Mouse (Mus musculus) limb, embryonic 14.5 days (tissue): Measurements from ENCODE around the gene Sdhc. TPM values are rescaled to one million over a fixed set of nuclear protein-coding genes. Genes with fewer than 3 reads are reported as not detected.

Source experiments
- ATAC-seq: fragments of 200-750 bp; cut with Nextera tagmentation; 2 replicates; pipeline ENCODE4 v1.8.0; 2017; ENCODE audit warnings: low read depth, moderate number of reproducible peaks, moderate TSS enrichment; ENCODE audit not compliant: low FRiP score
- DNase-seq: peaks from one replicate; pipeline ENCODE4 v3.0.0-alpha.2; 2015; ENCODE audit warnings: low spot score
- H3K27ac ChIP-seq: fragments of 300-500 bp; sonication (generic); replicated peaks from 2 replicates; pipeline ENCODE4 v1.5.1; 2014; ENCODE audit warnings: low read depth, mild to moderate bottlenecking, low read length, moderate library complexity, mixed read lengths
- H3K27me3 ChIP-seq: fragments of 300-500 bp; sonication (generic); 2 replicates; pipeline ENCODE4 v1.6.1; 2014; ENCODE audit warnings: low read length, mixed read lengths; ENCODE audit not compliant: control insufficient read depth, insufficient read depth
- H3K36me3 ChIP-seq: fragments of 300-500 bp; sonication (generic); 2 replicates; pipeline ENCODE4 v1.6.1; 2014; ENCODE audit warnings: mild to moderate bottlenecking, low read length, moderate library complexity, mixed read lengths; ENCODE audit not compliant: control insufficient read depth, insufficient read depth
- H3K4me1 ChIP-seq: fragments of 300-500 bp; sonication (generic); 2 replicates; pipeline ENCODE4 v1.6.1; 2014; ENCODE audit warnings: antibody characterized with exemption, low read length, mixed read lengths; ENCODE audit not compliant: control insufficient read depth, insufficient read depth
- H3K4me2 ChIP-seq: fragments of 300-500 bp; sonication (generic); replicated peaks from 2 replicates; pipeline ENCODE4 v1.6.1; 2014; ENCODE audit warnings: low read depth, mild to moderate bottlenecking, low read length, moderate library complexity; ENCODE audit not compliant: severe bottlenecking
- H3K4me3 ChIP-seq: fragments of 300-500 bp; sonication (generic); replicated peaks from 2 replicates; pipeline ENCODE4 v1.5.1; 2014; ENCODE audit warnings: low read length
- H3K9ac ChIP-seq: fragments of 300-500 bp; sonication (generic); 2 replicates; pipeline ENCODE4 v1.6.1; 2014; ENCODE audit warnings: mild to moderate bottlenecking, low read depth, low read length, moderate library complexity; ENCODE audit not compliant: severe bottlenecking
- H3K9me3 ChIP-seq: fragments of 300-500 bp; sonication (generic); 2 replicates; pipeline ENCODE4 v1.6.1; 2016; ENCODE audit warnings: low read length; ENCODE audit not compliant: control insufficient read depth
- POLR2A ChIP-seq: fragments of 200-500 bp; IDR thresholded peaks from 2 replicates; pipeline ENCODE4 v1.8.0; 2012; ENCODE audit warnings: inconsistent platforms, mild to moderate bottlenecking, moderate library complexity, borderline replicate concordance; ENCODE audit not compliant: insufficient read depth, insufficient read length; ENCODE audit errors: extremely low read depth
- WGBS: fragments of 180-500 bp; shearing (Covaris S2); extraction: QIAGEN DNeasy Blood & Tissue Kit; methylation state at CpG from one replicate; pipeline ENCODE4 v1.1.7; 2014; 5-methylcytosine and 5-hydroxymethylcytosine counted together
- polyA plus RNA-seq, 2 experiments: library from polyadenylated mRNA; depleted of rRNA in 1 of 2; stranded (reverse) in 1 of 2; unstranded in 1 of 2; fragments of >200 nt; fragmentation: Nextera tagmentation in 1 of 2; extraction: Ambion mirVana in 1 of 2; gene quantifications; 2 replicates each; pipeline versions ENCODE4 v1.2.1 to v1.2.3; 2012 to 2014

Gene Sdhc
- polyA plus RNA-seq, 2 experiments = 246 to 281 TPM

- H3K4me2 ChIP-seq = no peak overlapping the region
- no peak overlapping the region for H3K27ac ChIP-seq
- H3K4me3 ChIP-seq = no peak overlapping the region
- ATAC-seq (no peak), DNase-seq (no peak)
- no peaks in the 10 kb centered on the region for H3K27me3 ChIP-seq
- H3K36me3 ChIP-seq = no peaks in the 10 kb centered on the region
- H3K9ac ChIP-seq = no peak overlapping the region
- WGBS = 85% methylated on average over 14 of the region's 14 CpGs
- H3K9me3 ChIP-seq = no peaks in the 10 kb centered on the region
- 0 out of 2 replicates have a peak, but pooled peaks cover under 1% of the 10 kb centered on the region for H3K4me1 ChIP-seq
- no peak for TF ChIP-seq POLR2A
Observed at GRCm38 (mm10) chr1:171119405-171119804, 31.0 kb downstream of the Sdhc start.

GRCm38 (mm10) chr1:171118996-171119395 lies 31.4 kb downstream of the Sdhc start:
- WGBS = 89% methylated on average over 5 of the region's 5 CpGs
- H3K36me3 ChIP-seq = no peaks in the 10 kb centered on the region

GRCm38 (mm10) chr1:171118269-171118684 lies 32.1 kb downstream of the Sdhc start:
- Histone ChIP-seq H3K27ac (no peak overlapping the region), H3K27me3 (no peaks in the 10 kb centered on the region), H3K36me3 (no peaks in the 10 kb centered on the region), H3K4me3 (no peak overlapping the region), H3K4me1 (0 out of 2 replicates have a peak, but pooled peaks cover 2% of the 10 kb centered on the region), H3K9ac (no peak overlapping the region), H3K9me3 (no peaks in the 10 kb centered on the region), H3K4me2 (no peak overlapping the region)
- TF ChIP-seq POLR2A = no peak
- WGBS = 12% methylated on average over 4 of the region's 4 CpGs
- ATAC-seq (peak; percentile 35; the same call in 1 of the 2 replicates), DNase-seq (peak; percentile 86)

More at GRCm38 (mm10) chr1:171118996-171119395, 31.4 kb downstream of the Sdhc start:
- H3K9me3 ChIP-seq = no peaks in the 10 kb centered on the region
- no peaks in the 10 kb centered on the region for H3K27me3 ChIP-seq
- DNase-seq (no peak), ATAC-seq (no peak)
- no peak overlapping the region for H3K9ac ChIP-seq
- H3K4me1 ChIP-seq = 0 out of 2 replicates have a peak, but pooled peaks cover 2% of the 10 kb centered on the region
- TF ChIP-seq POLR2A = no peak
- no peak overlapping the region for H3K4me2 ChIP-seq
- no peak overlapping the region for H3K4me3 ChIP-seq
- H3K27ac ChIP-seq = no peak overlapping the region

GRCm38 (mm10) chr1:171116280-171116679 lies 34.1 kb downstream of the Sdhc start:
- Histone ChIP-seq H3K27me3 (no peaks in the 10 kb centered on the region), H3K9me3 (no peaks in the 10 kb centered on the region), H3K4me3 (no peak overlapping the region), H3K27ac (no peak overlapping the region), H3K36me3 (no peaks in the 10 kb centered on the region), H3K4me1 (0 out of 2 replicates have a peak, but pooled peaks cover 2% of the 10 kb centered on the region), H3K4me2 (no peak overlapping the region), H3K9ac (no peak overlapping the region)
- WGBS = 63% methylated on average over 4 of the region's 4 CpGs
- DNase-seq (no peak), ATAC-seq (no peak)
- TF ChIP-seq POLR2A = no peak

- Histone ChIP-seq H3K4me3 (peak within 1 kb of the TSS; percentile 50), H3K4me2 (peak within 1 kb of the TSS; percentile 71), H3K36me3 (no peaks in the 10 kb centered on the region), H3K27me3 (no peaks in the 10 kb centered on the region), H3K9ac (peak within 1 kb of the TSS; percentile 67), H3K4me1 (0 out of 2 replicates have a peak, but pooled peaks cover 2% of the 10 kb centered on the region), H3K9me3 (no peaks in the 10 kb centered on the region), H3K27ac (peak within 1 kb of the TSS; percentile 52)
- no peak for TF ChIP-seq POLR2A
- ATAC-seq (peak; percentile 20), DNase-seq (peak; percentile 54)
- WGBS = under 1% methylated on average over 24 of the region's 24 CpGs
Observed at GRCm38 (mm10) chr1:171113873-171114299, 36.5 kb downstream of the Sdhc start, which contains the start of gene Cfap126. Gene Cfap126 (plus strand): TSS chr1:171113918.
